Mouse (Mus musculus) adrenal gland, adult 10 weeks (tissue): ENCODE measurements around the gene Rimkla. TPM values are rescaled to one million over a fixed set of nuclear protein-coding genes. Genes with fewer than 3 reads are reported as not detected.

Source experiments
- polyA plus RNA-seq: library from polyadenylated mRNA; stranded (reverse); fragments of 350-450 nt; fragmentation: Illumina TruSeq; extraction: RNeasy Lipid Tissue Mini Kit (QIAGEN cat#74804); gene quantifications from one replicate; pipeline ENCODE4 v1.2.3, GENCODE M21; 2014; ENCODE audit warnings: low read depth, low replicate concordance

The Rimkla gene
- polyA plus RNA-seq, result 0.41 TPM

DNA sequence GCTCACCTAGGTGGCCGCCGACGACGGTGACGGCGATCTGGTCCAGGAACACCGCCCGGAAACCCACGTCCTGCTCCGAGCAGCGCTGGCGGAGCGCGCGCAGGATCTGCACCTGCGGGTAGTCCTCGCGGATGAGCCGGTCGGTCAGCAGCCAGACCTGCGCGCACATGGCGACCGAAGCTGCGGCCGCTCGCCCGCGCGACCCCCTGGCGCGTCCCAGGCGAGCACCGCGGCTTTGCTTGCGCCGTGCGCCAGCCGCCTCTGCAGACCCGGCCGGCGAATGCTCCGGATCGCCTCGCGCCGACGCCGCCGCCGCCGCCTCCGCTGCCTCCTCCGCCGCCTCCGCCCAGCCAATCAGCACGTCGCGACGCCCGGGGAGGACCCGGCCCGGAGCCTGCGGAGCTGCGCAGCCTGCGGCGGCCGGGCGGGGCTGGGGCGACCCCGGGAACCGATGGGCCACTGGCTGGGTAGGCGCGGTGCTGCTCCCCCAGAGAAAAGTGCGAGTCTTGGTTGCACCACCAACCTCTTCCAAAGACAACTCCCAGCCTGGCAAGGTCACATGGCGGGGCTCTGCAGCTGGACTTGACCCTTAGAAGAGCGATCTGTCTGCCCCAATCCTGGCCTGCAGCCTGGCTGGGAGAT, at the start of gene Rimkla:
TSS of gene Rimkla (minus strand) at position 338 of the 642 bp plus-strand sequence.

DNA sequence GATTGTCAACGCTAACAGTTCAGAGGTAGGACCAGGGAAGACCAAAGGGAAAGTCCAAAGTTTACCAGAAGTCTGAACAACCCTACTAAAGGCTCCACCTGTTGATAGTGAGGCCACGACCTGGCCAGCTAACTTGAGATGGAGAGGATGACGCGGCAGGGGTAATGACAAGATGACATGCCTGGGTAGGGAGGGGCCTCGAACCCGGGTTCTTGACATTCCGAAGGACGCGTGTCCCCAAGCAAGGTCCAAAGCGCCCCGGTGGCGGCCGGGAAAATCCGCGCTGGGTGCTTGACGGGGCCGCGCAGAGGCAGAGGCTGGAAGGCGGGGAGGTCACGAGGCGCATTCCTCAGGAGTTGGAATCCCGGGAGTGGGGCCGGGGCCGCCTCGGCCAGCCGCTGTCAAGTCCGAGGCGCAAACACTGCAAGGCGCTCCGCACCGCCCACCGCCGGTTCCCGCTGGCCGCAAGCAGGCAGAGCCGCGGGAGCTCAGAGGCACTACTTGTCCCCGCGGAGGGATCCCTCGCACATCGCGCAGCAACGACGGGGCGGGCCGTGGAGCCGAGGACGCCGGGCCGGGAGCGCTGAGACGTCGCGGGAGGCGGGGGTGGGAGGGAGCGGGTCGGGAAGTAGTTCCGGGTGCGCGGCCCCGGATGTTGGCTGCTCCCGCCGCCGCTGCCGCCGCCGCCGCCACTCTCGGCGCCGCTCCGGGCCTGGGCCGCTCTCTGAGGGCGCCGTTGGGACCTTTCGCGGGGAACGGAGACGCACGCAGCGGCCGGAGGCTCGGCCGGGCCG, 46.8 kb upstream of the Rimkla start, which contains the start of gene Frg2f1:
TSS of gene Frg2f1 (minus strand) at position 499 of the 794 bp plus-strand sequence.

DNA sequence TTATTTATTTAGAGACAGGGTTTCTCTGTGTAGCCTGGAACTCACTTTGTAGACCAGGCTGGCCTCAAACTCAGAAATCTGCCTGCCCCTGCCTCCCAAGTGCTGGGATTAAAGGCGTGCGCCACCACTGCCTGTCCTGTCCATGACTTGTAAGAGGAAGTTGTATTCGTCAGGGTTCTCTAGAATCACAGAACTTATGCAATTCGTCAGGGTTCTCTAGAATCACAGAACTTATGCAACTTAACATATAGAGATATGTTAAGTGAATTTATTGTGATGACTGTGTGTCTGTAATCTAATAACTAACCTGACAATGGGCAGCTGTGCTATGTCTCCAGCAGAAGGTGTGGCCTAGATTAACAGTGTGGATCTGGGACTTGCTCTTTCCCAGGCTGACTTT, 44.2 kb upstream of the Rimkla start, which contains the start of gene Foxj3:
TSS of gene Foxj3 (plus strand) at position 390 of the 400 bp plus-strand sequence.

DNA sequence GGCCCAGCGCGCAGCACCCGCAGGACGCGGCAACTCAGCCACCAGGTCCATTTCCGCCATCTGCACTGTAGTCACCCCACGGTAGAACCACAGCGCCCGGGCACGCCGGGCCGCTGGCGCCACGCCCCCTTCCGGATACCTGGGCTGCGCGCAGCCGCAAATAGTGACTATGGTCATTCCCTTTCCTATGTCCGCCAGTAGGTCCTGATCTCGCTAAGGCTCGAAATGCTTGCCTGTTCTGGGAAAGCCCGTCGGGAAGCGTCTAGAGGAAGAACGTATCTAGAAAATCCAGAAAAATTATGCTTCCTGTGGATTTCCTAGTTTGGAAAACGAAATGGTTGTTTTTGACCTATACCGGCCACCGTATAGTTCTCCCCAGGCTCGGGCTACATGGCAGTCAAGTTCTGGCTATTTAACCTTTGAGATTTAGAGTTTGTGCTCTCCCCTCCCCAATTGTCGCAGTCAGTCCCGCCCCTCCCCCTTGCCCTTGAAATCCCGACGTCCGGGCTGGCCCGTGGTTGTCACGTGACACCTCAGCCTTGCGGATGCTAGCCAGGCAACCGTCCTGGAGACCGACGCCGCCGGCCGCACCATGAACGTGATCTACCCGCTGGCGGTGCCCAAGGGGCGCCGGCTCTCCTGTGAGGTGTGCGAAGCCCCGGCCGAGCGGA, 70.0 kb downstream of the Rimkla start, which contains the start of the genes Ppcs and Zmynd12:
TSS of gene Ppcs (minus strand) at position 127 of the 671 bp plus-strand sequence.
TSS of gene Zmynd12 (plus strand) at position 521 of the 671 bp plus-strand sequence.

Other genes with a start within 250 kb of the Rimkla start
- gene Cldn19, start 237.2 kb downstream of the Rimkla start, polyA plus RNA-seq, result not detected
- gene Ybx1, start 198.0 kb downstream of the Rimkla start, polyA plus RNA-seq, result 685 TPM
- gene Ppih, start 172.1 kb downstream of the Rimkla start, polyA plus RNA-seq, result 27.2 TPM
- gene Ccdc30, start 77.1 kb downstream of the Rimkla start, polyA plus RNA-seq, result 28.7 TPM
- 82.8 TPM for gene Ppcs, start 70.2 kb downstream of the Rimkla start, polyA plus RNA-seq
- gene Zmynd12, start 69.8 kb downstream of the Rimkla start, polyA plus RNA-seq, result 5.2 TPM
- 57.7 TPM for gene Foxj3, start 44.4 kb upstream of the Rimkla start, polyA plus RNA-seq
- 4.7 TPM for gene Frg2f1, start 46.9 kb upstream of the Rimkla start, polyA plus RNA-seq
- gene Guca2a, start 145.1 kb upstream of the Rimkla start, polyA plus RNA-seq, result not detected
- not detected for gene Guca2b, start 166.3 kb upstream of the Rimkla start, polyA plus RNA-seq
- gene Hivep3, start 241.2 kb upstream of the Rimkla start, polyA plus RNA-seq, result 3.5 TPM